Mouse (Mus musculus) forebrain, embryonic 11.5 days (tissue): Measurements from ENCODE around the gene Rasa2. TPM values are rescaled to one million over a fixed set of nuclear protein-coding genes. Genes with fewer than 3 reads are reported as not detected.

Experiments
- ATAC-seq: fragments of 200-750 bp; cut with Nextera tagmentation; replicated peaks from 2 replicates; pipeline ENCODE4 v1.8.0; 2017; ENCODE audit warnings: moderate TSS enrichment; ENCODE audit not compliant: low FRiP score
- DNase-seq: peaks from one replicate; pipeline ENCODE4 v3.0.0-alpha.2; 2017; ENCODE audit warnings: low spot score
- H3K27ac ChIP-seq: fragments of 300-500 bp; sonication (generic); 2 replicates; pipeline ENCODE4 v1.5.1; 2014; ENCODE audit warnings: low read depth, low read length
- H3K27me3 ChIP-seq: fragments of 300-500 bp; sonication (generic); 2 replicates; pipeline ENCODE4 v1.6.1; 2014; ENCODE audit warnings: mild to moderate bottlenecking, low read length, mixed read lengths; ENCODE audit not compliant: control insufficient read depth, insufficient read depth
- H3K36me3 ChIP-seq: fragments of 300-500 bp; sonication (generic); 2 replicates; pipeline ENCODE4 v1.6.1; 2014; ENCODE audit warnings: mild to moderate bottlenecking, low read length, moderate library complexity, mixed read lengths; ENCODE audit not compliant: control insufficient read depth, insufficient read depth
- H3K4me1 ChIP-seq: fragments of 300-500 bp; sonication (generic); replicated peaks from 2 replicates; pipeline ENCODE4 v1.6.1; 2014; ENCODE audit warnings: low read length, mixed read lengths; ENCODE audit not compliant: control insufficient read depth, insufficient read depth
- H3K4me2 ChIP-seq: fragments of 300-500 bp; sonication (generic); 2 replicates; pipeline ENCODE4 v1.6.1; 2014; ENCODE audit warnings: low read depth, mild to moderate bottlenecking, low read length, moderate library complexity, mixed read lengths; ENCODE audit not compliant: severe bottlenecking
- H3K4me3 ChIP-seq: fragments of 300-500 bp; sonication (generic); 2 replicates; pipeline ENCODE4 v1.5.1; 2014; ENCODE audit warnings: low read depth, low read length
- H3K9ac ChIP-seq: fragments of 300-500 bp; sonication (generic); 2 replicates; pipeline ENCODE4 v1.6.1; 2014; ENCODE audit warnings: low read length
- H3K9me3 ChIP-seq: fragments of 300-500 bp; sonication (generic); 2 replicates; pipeline ENCODE4 v1.6.1; 2016; ENCODE audit warnings: low read length, mixed read lengths; ENCODE audit not compliant: control insufficient read depth
- WGBS: fragments of 180-500 bp; shearing (Covaris S2); extraction: QIAGEN DNeasy Blood & Tissue Kit; methylation state at CpG from one replicate; pipeline ENCODE4 v1.1.7; 2014; 5-methylcytosine and 5-hydroxymethylcytosine counted together
- polyA plus RNA-seq: library from polyadenylated mRNA; unstranded; fragments of >200 nt; fragmentation: Nextera tagmentation; extraction: Ambion mirVana; gene quantifications from 2 replicates; pipeline ENCODE4 v1.2.1, GENCODE M21; 2014

Rasa2 gene
- polyA plus RNA-seq, 1 experiment from 2014 or later, result 16.9 TPM

GRCm38 (mm10) chr9:96535431-96535830, 96.0 kb downstream of the Rasa2 start:
- WGBS, result 88% methylated on average over 6 of the region's 6 CpGs
- Histone ChIP-seq H3K9ac (no peak overlapping the region), H3K4me2 (no peak overlapping the region), H3K9me3 (no peaks in the 10 kb centered on the region), H3K27ac (no peak overlapping the region), H3K27me3 (no peaks in the 10 kb centered on the region), H3K36me3 (no peaks in the 10 kb centered on the region), H3K4me1 (peaks cover 5% of the 10 kb centered on the region; the same call in 1 of the 2 replicates), H3K4me3 (no peak overlapping the region)
- DNase-seq, result no peak
- ATAC-seq, result no peak

GRCm38 (mm10) chr9:96534256-96534655, 97.2 kb downstream of the Rasa2 start:
- Histone ChIP-seq H3K9ac (no peak overlapping the region), H3K36me3 (no peaks in the 10 kb centered on the region), H3K9me3 (no peaks in the 10 kb centered on the region), H3K4me2 (no peak overlapping the region), H3K27ac (no peak overlapping the region), H3K4me3 (no peak overlapping the region), H3K27me3 (no peaks in the 10 kb centered on the region), H3K4me1 (peaks cover 6% of the 10 kb centered on the region; the same call in 1 of the 2 replicates)
- DNase-seq, result no peak
- WGBS, result 92% methylated on average over 4 of the region's 4 CpGs
- ATAC-seq, result no peak

GRCm38 (mm10) chr9:96533476-96533875, 97.9 kb downstream of the Rasa2 start:
- H3K36me3 ChIP-seq, result no peaks in the 10 kb centered on the region
- 82% methylated on average over 6 of the region's 6 CpGs for WGBS
- no peaks in the 10 kb centered on the region for H3K27me3 ChIP-seq
- no peaks in the 10 kb centered on the region for H3K9me3 ChIP-seq
- no peak for ATAC-seq
- H3K4me1 ChIP-seq, result peaks cover 6% of the 10 kb centered on the region; the same call in 1 of the 2 replicates
- H3K4me3 ChIP-seq, result no peak overlapping the region
- H3K9ac ChIP-seq, result no peak overlapping the region
- no peak overlapping the region for H3K27ac ChIP-seq
- H3K4me2 ChIP-seq, result no peak overlapping the region
- no peak for DNase-seq

GRCm38 (mm10) chr9:96532531-96532930, 98.9 kb downstream of the Rasa2 start:
- Histone ChIP-seq H3K36me3 (no peaks in the 10 kb centered on the region), H3K27ac (no peak overlapping the region), H3K4me2 (no peak overlapping the region), H3K9ac (no peak overlapping the region), H3K4me1 (peaks cover 6% of the 10 kb centered on the region; the same call in 1 of the 2 replicates), H3K27me3 (no peaks in the 10 kb centered on the region), H3K9me3 (no peaks in the 10 kb centered on the region), H3K4me3 (no peak overlapping the region)
- ATAC-seq (no peak), DNase-seq (no peak)
- WGBS, result 76% methylated on average over 4 of the region's 4 CpGs

- WGBS, result 80% methylated on average over 11 of the region's 11 CpGs
- H3K4me3 ChIP-seq, result no peak overlapping the region
- no peaks in the 10 kb centered on the region for H3K36me3 ChIP-seq
- no peaks in the 10 kb centered on the region for H3K27me3 ChIP-seq
- H3K4me2 ChIP-seq, result no peak overlapping the region
- H3K4me1 ChIP-seq, result 0 out of 2 replicates have a peak, but pooled peaks cover 2% of the 10 kb centered on the region
- H3K9me3 ChIP-seq, result no peaks in the 10 kb centered on the region
- no peak for ATAC-seq
- DNase-seq, result peak; percentile 29
- no peak overlapping the region for H3K27ac ChIP-seq
- H3K9ac ChIP-seq, result no peak overlapping the region
Measured at GRCm38 (mm10) chr9:96530674-96531081, 100.7 kb downstream of the Rasa2 start.

GRCm38 (mm10) chr9:96529961-96530673, 101.3 kb downstream of the Rasa2 start:
- ATAC-seq (no peak), DNase-seq (peak; percentile 41)
- no peaks in the 10 kb centered on the region for H3K9me3 ChIP-seq
- H3K4me2 ChIP-seq, result no peak overlapping the region
- no peak overlapping the region for H3K9ac ChIP-seq
- no peaks in the 10 kb centered on the region for H3K36me3 ChIP-seq
- no peak overlapping the region for H3K4me3 ChIP-seq
- H3K4me1 ChIP-seq, result 0 out of 2 replicates have a peak, but pooled peaks cover 2% of the 10 kb centered on the region
- no peak overlapping the region for H3K27ac ChIP-seq
- H3K27me3 ChIP-seq, result no peaks in the 10 kb centered on the region
- WGBS, result 77% methylated on average over 10 of the region's 10 CpGs

- H3K36me3 ChIP-seq, result no peaks in the 10 kb centered on the region
- DNase-seq (no peak), ATAC-seq (no peak)
- no peak overlapping the region for H3K9ac ChIP-seq
- 0 out of 2 replicates have a peak, but pooled peaks cover 2% of the 10 kb centered on the region for H3K4me1 ChIP-seq
- WGBS, result 89% methylated on average over 4 of the region's 4 CpGs
- no peaks in the 10 kb centered on the region for H3K27me3 ChIP-seq
- no peak overlapping the region for H3K4me3 ChIP-seq
- no peak overlapping the region for H3K27ac ChIP-seq
- no peaks in the 10 kb centered on the region for H3K9me3 ChIP-seq
- no peak overlapping the region for H3K4me2 ChIP-seq
Measured at GRCm38 (mm10) chr9:96526011-96526410, 105.4 kb downstream of the Rasa2 start.

GRCm38 (mm10) chr9:96524972-96525506, 106.4 kb downstream of the Rasa2 start, which contains the start of gene Gm28729:
Gene Gm28729 (minus strand): TSS chr9:96525264.
- Histone ChIP-seq H3K27ac (no peak within 1 kb of the TSS), H3K4me1 (no peaks in the 10 kb centered on the region), H3K36me3 (no peaks in the 10 kb centered on the region), H3K9ac (no peak within 1 kb of the TSS), H3K4me2 (no peak within 1 kb of the TSS), H3K27me3 (no peaks in the 10 kb centered on the region), H3K9me3 (no peaks in the 10 kb centered on the region), H3K4me3 (no peak within 1 kb of the TSS)
- DNase-seq, result no peak
- 58% methylated on average over 12 of the region's 12 CpGs for WGBS
- ATAC-seq, result no peak

GRCm38 (mm10) chr9:96523148-96523547, 108.3 kb downstream of the Rasa2 start:
- H3K27ac ChIP-seq, result no peak overlapping the region
- no peak overlapping the region for H3K4me3 ChIP-seq
- DNase-seq, result no peak
- H3K36me3 ChIP-seq, result no peaks in the 10 kb centered on the region
- 88% methylated on average over 5 of the region's 5 CpGs for WGBS
- no peak overlapping the region for H3K9ac ChIP-seq
- H3K9me3 ChIP-seq, result no peaks in the 10 kb centered on the region
- H3K4me2 ChIP-seq, result no peak overlapping the region
- no peak for ATAC-seq
- no peaks in the 10 kb centered on the region for H3K27me3 ChIP-seq
- no peaks in the 10 kb centered on the region for H3K4me1 ChIP-seq
